Mouse (Mus musculus): Measurements from ENCODE around the gene Gas1. TPM values are rescaled to one million over a fixed set of nuclear protein-coding genes. Genes with fewer than 3 reads are reported as not detected.

Gene Gas1
- polyA plus RNA-seq, 1 experiment from 2014 or later, result 161 TPM

GRCm38 (mm10) chr13:60170898-60171715, 6.1 kb downstream of the Gas1 start:
- Histone ChIP-seq H3K27ac (peak overlapping the region; percentile 26; the same call in 1 of the 2 replicates), H3K27me3 (ENCODE audit: low read depth, poor library complexity, severe bottlenecking) (peaks cover 6% of the 10 kb centered on the region; the same call in 1 of the 2 replicates), H3K36me3 (peaks cover 12% of the 10 kb centered on the region), H3K4me3 (no peak overlapping the region), H3K4me1 (peaks cover 37% of the 10 kb centered on the region), H3K9me3 (replicated peaks) (no peaks in the 10 kb centered on the region)
- no peak for DNase-seq (ENCODE audit: low spot score)
- WGBS, result 75% methylated on average over 21 of the region's 21 CpGs

GRCm38 (mm10) chr13:60169026-60169425, 8.1 kb downstream of the Gas1 start:
- H3K36me3 ChIP-seq, result no peaks in the 10 kb centered on the region
- WGBS, result 94% methylated on average over 2 of the region's 2 CpGs
- peaks cover 6% of the 10 kb centered on the region; the same call in 1 of the 2 replicates for H3K27me3 ChIP-seq (ENCODE audit: low read depth, poor library complexity, severe bottlenecking)
- peaks cover 34% of the 10 kb centered on the region for H3K4me1 ChIP-seq
- no peaks in the 10 kb centered on the region for H3K9me3 ChIP-seq (replicated peaks)
- no peak for DNase-seq (ENCODE audit: low spot score)
- H3K27ac ChIP-seq, result no peak overlapping the region
- H3K4me3 ChIP-seq, result no peak overlapping the region

GRCm38 (mm10) chr13:60156294-60157126, 20.7 kb downstream of the Gas1 start:
- Histone ChIP-seq H3K4me1 (peaks cover 13% of the 10 kb centered on the region), H3K4me3 (no peak overlapping the region), H3K9me3 (replicated peaks) (peaks cover 10% of the 10 kb centered on the region; the same call in 1 of the 2 replicates), H3K27ac (peak overlapping the region; percentile 56), H3K36me3 (no peaks in the 10 kb centered on the region; the same call in none of the 2 replicates), H3K27me3 (ENCODE audit: low read depth, poor library complexity, severe bottlenecking) (no peaks in the 10 kb centered on the region)
- WGBS, result 36% methylated on average over 19 of the region's 19 CpGs
- no peak for DNase-seq (ENCODE audit: low spot score)

GRCm38 (mm10) chr13:60154170-60154569, 23.0 kb downstream of the Gas1 start:
- Histone ChIP-seq H3K27ac (no peak overlapping the region), H3K4me1 (peaks cover 13% of the 10 kb centered on the region), H3K27me3 (ENCODE audit: low read depth, poor library complexity, severe bottlenecking) (no peaks in the 10 kb centered on the region), H3K36me3 (no peaks in the 10 kb centered on the region; the same call in none of the 2 replicates), H3K9me3 (replicated peaks) (peaks cover 10% of the 10 kb centered on the region; the same call in 1 of the 2 replicates), H3K4me3 (no peak overlapping the region)
- WGBS, result 94% methylated on average over 3 of the region's 3 CpGs
- no peak for DNase-seq (ENCODE audit: low spot score)

GRCm38 (mm10) chr13:60148235-60148634, 28.9 kb downstream of the Gas1 start:
- no peak for DNase-seq (ENCODE audit: low spot score)
- Histone ChIP-seq H3K27me3 (ENCODE audit: low read depth, poor library complexity, severe bottlenecking) (no peaks in the 10 kb centered on the region), H3K9me3 (replicated peaks) (peaks cover 3% of the 10 kb centered on the region; the same call in 1 of the 2 replicates), H3K4me1 (peaks cover 47% of the 10 kb centered on the region), H3K36me3 (no peaks in the 10 kb centered on the region; the same call in 1 of the 2 replicates), H3K27ac (peak overlapping the region; percentile 91), H3K4me3 (no peak overlapping the region)
- 52% methylated on average over 3 of the region's 3 CpGs for WGBS

GRCm38 (mm10) chr13:60147857-60148181, 29.3 kb downstream of the Gas1 start:
- H3K4me1 ChIP-seq, result peaks cover 49% of the 10 kb centered on the region
- H3K36me3 ChIP-seq, result no peaks in the 10 kb centered on the region
- peak overlapping the region; percentile 45 for H3K4me3 ChIP-seq
- peak overlapping the region; percentile 91 for H3K27ac ChIP-seq
- H3K27me3 ChIP-seq (ENCODE audit: low read depth, poor library complexity, severe bottlenecking), result no peaks in the 10 kb centered on the region
- DNase-seq (ENCODE audit: low spot score), result no peak
- WGBS, result 51% methylated on average over 2 of the region's 2 CpGs
- H3K9me3 ChIP-seq (replicated peaks), result no peaks in the 10 kb centered on the region; the same call in 1 of the 2 replicates

- Histone ChIP-seq H3K36me3 (no peaks in the 10 kb centered on the region), H3K4me3 (peak overlapping the region; percentile 45), H3K9me3 (replicated peaks) (no peaks in the 10 kb centered on the region; the same call in 1 of the 2 replicates), H3K27me3 (ENCODE audit: low read depth, poor library complexity, severe bottlenecking) (no peaks in the 10 kb centered on the region), H3K4me1 (peaks cover 54% of the 10 kb centered on the region), H3K27ac (peak overlapping the region; percentile 91)
- whole genome bisulfite sequencing, result 2% methylated on average over 21 of the region's 21 CpGs
- peak; percentile 72 for DNase-seq (ENCODE audit: low spot score)
These were observed 29.9 kb downstream of the Gas1 start for GRCm38 (mm10) chr13:60146994-60147856.

GRCm38 (mm10) chr13:60146231-60146630, 30.9 kb downstream of the Gas1 start:
- H3K4me3 ChIP-seq, result no peak overlapping the region
- H3K9me3 ChIP-seq (replicated peaks), result no peaks in the 10 kb centered on the region
- H3K4me1 ChIP-seq, result peaks cover 58% of the 10 kb centered on the region
- 33% methylated on average over 3 of the region's 3 CpGs for WGBS
- no peaks in the 10 kb centered on the region for H3K36me3 ChIP-seq
- H3K27me3 ChIP-seq (ENCODE audit: low read depth, poor library complexity, severe bottlenecking), result no peaks in the 10 kb centered on the region
- no peak for DNase-seq (ENCODE audit: low spot score)
- H3K27ac ChIP-seq, result peak overlapping the region; percentile 64

- Histone ChIP-seq H3K27me3 (ENCODE audit: low read depth, poor library complexity, severe bottlenecking) (peaks cover 9% of the 10 kb centered on the region; the same call in 1 of the 2 replicates), H3K36me3 (no peaks in the 10 kb centered on the region), H3K4me3 (no peak overlapping the region), H3K4me1 (peaks cover 30% of the 10 kb centered on the region), H3K27ac (no peak overlapping the region), H3K9me3 (replicated peaks) (no peaks in the 10 kb centered on the region)
- 93% methylated on average over 4 of the region's 4 CpGs for WGBS
- DNase-seq (ENCODE audit: low spot score), result no peak
These were observed 40.2 kb downstream of the Gas1 start for GRCm38 (mm10) chr13:60136962-60137361.

GRCm38 (mm10) chr13:60134439-60134799, 42.7 kb downstream of the Gas1 start:
- 93% methylated on average over 5 of the region's 5 CpGs for WGBS
- no peak for DNase-seq (ENCODE audit: low spot score)

GRCm38 (mm10) chr13:60133716-60134438, 43.3 kb downstream of the Gas1 start:
- no peaks in the 10 kb centered on the region for H3K9me3 ChIP-seq (replicated peaks)
- H3K4me1 ChIP-seq, result peaks cover 52% of the 10 kb centered on the region
- no peaks in the 10 kb centered on the region for H3K36me3 ChIP-seq
- H3K4me3 ChIP-seq, result no peak overlapping the region
- peak; percentile 64 for DNase-seq (ENCODE audit: low spot score)
- peak overlapping the region; percentile 76 for H3K27ac ChIP-seq
- H3K27me3 ChIP-seq (ENCODE audit: low read depth, poor library complexity, severe bottlenecking), result peaks cover 9% of the 10 kb centered on the region; the same call in 1 of the 2 replicates
- WGBS, result 22% methylated on average over 10 of the region's 10 CpGs

More at GRCm38 (mm10) chr13:60134439-60134799, 42.7 kb downstream of the Gas1 start:
- Histone ChIP-seq H3K4me1 (peaks cover 46% of the 10 kb centered on the region), H3K4me3 (no peak overlapping the region), H3K27ac (peak overlapping the region; percentile 61), H3K27me3 (ENCODE audit: low read depth, poor library complexity, severe bottlenecking) (peaks cover 9% of the 10 kb centered on the region; the same call in 1 of the 2 replicates), H3K9me3 (replicated peaks) (no peaks in the 10 kb centered on the region), H3K36me3 (no peaks in the 10 kb centered on the region)

Measured in limb, embryonic 10.5 days (tissue).